Mouse (Mus musculus) neural tube, embryonic 14.5 days (tissue): Measurements from ENCODE around the gene Klhdc3. TPM values are rescaled to one million over a fixed set of nuclear protein-coding genes. Genes with fewer than 3 reads are reported as not detected.

Experiments
- ATAC-seq: fragments of 200-750 bp; cut with Nextera tagmentation; 2 replicates; pipeline ENCODE4 v1.8.0; 2017; ENCODE audit warnings: low read depth, mild to moderate bottlenecking, moderate TSS enrichment, moderate library complexity
- H3K27ac ChIP-seq: fragments of 300-500 bp; sonication (generic); 2 replicates; pipeline ENCODE4 v1.5.1; 2014; ENCODE audit warnings: low read depth, mild to moderate bottlenecking, control low read depth, low read length, moderate library complexity, mixed read lengths
- H3K27me3 ChIP-seq: fragments of 300-500 bp; sonication (generic); 2 replicates; pipeline ENCODE4 v1.6.1; 2014; ENCODE audit warnings: low read length; ENCODE audit not compliant: control insufficient read depth, insufficient read depth
- H3K36me3 ChIP-seq: fragments of 300-500 bp; sonication (generic); 2 replicates; pipeline ENCODE4 v1.6.1; 2014; ENCODE audit warnings: low read length, mixed read lengths; ENCODE audit not compliant: control insufficient read depth, insufficient read depth
- H3K4me1 ChIP-seq: fragments of 300-500 bp; sonication (generic); 2 replicates; pipeline ENCODE4 v1.6.1; 2014; ENCODE audit warnings: low read length; ENCODE audit not compliant: control insufficient read depth, insufficient read depth
- H3K4me2 ChIP-seq: fragments of 300-500 bp; sonication (generic); 2 replicates; pipeline ENCODE4 v1.6.1; 2014; ENCODE audit warnings: mild to moderate bottlenecking, low read depth, low read length, control low read depth
- H3K4me3 ChIP-seq: fragments of 300-500 bp; sonication (generic); 2 replicates; pipeline ENCODE4 v1.5.1; 2014; ENCODE audit warnings: low read depth, low read length, control low read depth, mixed read lengths
- H3K9ac ChIP-seq: fragments of 300-500 bp; sonication (generic); replicated peaks from 2 replicates; pipeline ENCODE4 v1.6.1; 2014; ENCODE audit warnings: low read depth, mild to moderate bottlenecking, control low read depth, low read length, mixed read lengths
- H3K9me3 ChIP-seq: fragments of 300-500 bp; sonication (generic); 2 replicates; pipeline ENCODE4 v1.6.1; 2016; ENCODE audit warnings: low read length; ENCODE audit not compliant: control insufficient read depth
- WGBS: fragments of 180-500 bp; shearing (Covaris S2); extraction: QIAGEN DNeasy Blood & Tissue Kit; methylation state at CpG from one replicate; pipeline ENCODE4 v1.1.7; 2014; 5-methylcytosine and 5-hydroxymethylcytosine counted together
- polyA plus RNA-seq: library from polyadenylated mRNA; unstranded; fragments of >200 nt; fragmentation: Nextera tagmentation; extraction: Ambion mirVana; gene quantifications from 2 replicates; pipeline ENCODE4 v1.2.1, GENCODE M21; 2014

Gene Klhdc3
- polyA plus RNA-seq, 1 experiment from 2014 or later, result 151 TPM

- no peak for ATAC-seq
- H3K27me3 ChIP-seq, result no peaks in the 10 kb centered on the region
- peak within 1 kb of the TSS; percentile 29; the same call in 1 of the 2 replicates for H3K9ac ChIP-seq
- H3K4me1 ChIP-seq, result peaks cover 29% of the 10 kb centered on the region
- peak within 1 kb of the TSS; percentile 65 for H3K4me2 ChIP-seq
- H3K36me3 ChIP-seq, result peaks cover 33% of the 10 kb centered on the region
- H3K9me3 ChIP-seq, result no peaks in the 10 kb centered on the region
- WGBS, result 97% methylated on average over 8 of the region's 9 CpGs
- peak within 1 kb of the TSS; percentile 79 for H3K4me3 ChIP-seq
- no peak within 1 kb of the TSS for H3K27ac ChIP-seq
Observed at GRCm38 (mm10) chr17:46678416-46678815, 2.3 kb downstream of the Klhdc3 start, which contains the start of gene Mea1. Gene Mea1 (plus strand): TSS chr17:46678793.

- Histone ChIP-seq H3K9me3 (no peaks in the 10 kb centered on the region), H3K36me3 (peaks cover 38% of the 10 kb centered on the region), H3K4me3 (peak overlapping the region; percentile 78), H3K4me1 (peaks cover 22% of the 10 kb centered on the region), H3K4me2 (peak overlapping the region; percentile 95), H3K27ac (peak overlapping the region; percentile 57), H3K27me3 (no peaks in the 10 kb centered on the region), H3K9ac (peak overlapping the region; percentile 68)
- WGBS, result 11% methylated on average over 14 of the region's 15 CpGs
- peak; percentile 36 for ATAC-seq
Observed at GRCm38 (mm10) chr17:46674530-46675283, 6.0 kb downstream of the Klhdc3 start.

GRCm38 (mm10) chr17:46673850-46674529 lies 6.7 kb downstream of the Klhdc3 start, which contains the start of gene Rrp36:
Gene Rrp36 (minus strand): TSS chr17:46674352.
- Histone ChIP-seq H3K9ac (peak within 1 kb of the TSS; percentile 68), H3K9me3 (no peaks in the 10 kb centered on the region), H3K36me3 (peaks cover 44% of the 10 kb centered on the region), H3K4me1 (peaks cover 14% of the 10 kb centered on the region), H3K27ac (peak within 1 kb of the TSS; percentile 57), H3K4me2 (peak within 1 kb of the TSS; percentile 95), H3K4me3 (peak within 1 kb of the TSS; percentile 78), H3K27me3 (no peaks in the 10 kb centered on the region)
- ATAC-seq, result peak; percentile 95
- WGBS, result under 1% methylated on average over 43 of the region's 43 CpGs

GRCm38 (mm10) chr17:46669911-46670310 lies 10.8 kb downstream of the Klhdc3 start:
- Histone ChIP-seq H3K4me3 (no peak overlapping the region), H3K27me3 (no peaks in the 10 kb centered on the region), H3K9me3 (no peaks in the 10 kb centered on the region), H3K4me2 (no peak overlapping the region), H3K9ac (no peak overlapping the region), H3K4me1 (peaks cover 11% of the 10 kb centered on the region; the same call in 1 of the 2 replicates), H3K36me3 (peaks cover 24% of the 10 kb centered on the region), H3K27ac (no peak overlapping the region)
- no peak for ATAC-seq
- 99% methylated on average over 10 of the region's 10 CpGs for WGBS

DNA sequence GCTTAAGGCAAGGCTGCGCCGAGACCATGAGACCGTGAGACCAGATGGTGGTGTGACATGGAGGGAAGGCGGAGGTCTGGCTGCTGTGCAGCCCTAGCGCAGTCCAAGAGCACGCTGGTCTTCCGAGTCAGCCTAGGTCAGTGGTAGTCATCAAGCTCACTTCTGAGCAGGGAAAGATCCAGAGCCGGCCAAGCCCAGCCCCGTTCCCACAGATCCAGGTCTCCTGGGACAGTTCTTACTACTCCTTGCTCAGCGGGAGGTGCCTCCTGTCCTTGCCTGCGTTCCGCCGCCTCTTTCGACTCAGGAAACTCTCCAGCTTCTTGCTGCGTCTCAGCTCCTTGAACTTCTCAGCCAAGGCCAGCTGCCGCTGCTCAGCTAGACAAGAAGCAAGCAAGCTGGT lies 13.0 kb downstream of the Klhdc3 start:
- Histone ChIP-seq H3K4me2 (no peak overlapping the region), H3K4me1 (no peaks in the 10 kb centered on the region), H3K27me3 (no peaks in the 10 kb centered on the region), H3K9me3 (no peaks in the 10 kb centered on the region), H3K4me3 (no peak overlapping the region), H3K36me3 (peaks cover 46% of the 10 kb centered on the region), H3K9ac (no peak overlapping the region), H3K27ac (no peak overlapping the region)
- 92% methylated on average over 16 of the region's 16 CpGs for WGBS
- no peak for ATAC-seq

- 91% methylated on average over 5 of the region's 5 CpGs for WGBS
- Histone ChIP-seq H3K4me3 (no peak overlapping the region), H3K9me3 (no peaks in the 10 kb centered on the region), H3K4me1 (no peaks in the 10 kb centered on the region), H3K9ac (no peak overlapping the region), H3K27me3 (no peaks in the 10 kb centered on the region), H3K4me2 (no peak overlapping the region), H3K36me3 (peaks cover 67% of the 10 kb centered on the region), H3K27ac (no peak overlapping the region)
- ATAC-seq, result no peak
Observed at GRCm38 (mm10) chr17:46662730-46663129, 18.0 kb downstream of the Klhdc3 start.

GRCm38 (mm10) chr17:46661981-46662380 lies 18.7 kb downstream of the Klhdc3 start:
- Histone ChIP-seq H3K36me3 (peaks cover 70% of the 10 kb centered on the region), H3K9me3 (no peaks in the 10 kb centered on the region), H3K4me1 (no peaks in the 10 kb centered on the region), H3K27ac (no peak overlapping the region), H3K9ac (no peak overlapping the region), H3K4me3 (no peak overlapping the region), H3K4me2 (no peak overlapping the region), H3K27me3 (no peaks in the 10 kb centered on the region)
- 90% methylated on average over 12 of the region's 12 CpGs for WGBS
- ATAC-seq, result no peak

DNA sequence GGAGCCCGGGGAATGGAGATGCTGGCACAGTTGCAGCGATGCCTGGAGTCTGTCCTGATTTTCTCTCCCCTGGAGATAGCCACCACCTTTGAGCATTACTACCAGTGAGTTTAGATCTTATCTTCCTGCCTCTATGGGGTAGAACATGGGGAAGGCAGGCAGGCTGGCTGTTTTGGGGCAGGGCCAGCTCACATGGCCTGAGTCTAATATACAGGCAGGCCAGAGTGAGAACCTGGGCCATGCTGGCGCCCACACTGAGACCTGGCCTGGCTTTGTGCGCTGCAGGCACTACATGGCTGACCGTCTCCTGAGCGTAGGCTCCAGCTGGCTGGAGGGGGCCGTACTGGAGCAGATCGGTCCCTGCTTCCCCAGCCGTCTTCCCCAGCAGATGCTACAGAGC lies 19.4 kb downstream of the Klhdc3 start:
- H3K9me3 ChIP-seq, result no peaks in the 10 kb centered on the region
- WGBS, result 97% methylated on average over 9 of the region's 9 CpGs
- H3K4me1 ChIP-seq, result no peaks in the 10 kb centered on the region
- no peak for ATAC-seq
- H3K9ac ChIP-seq, result no peak overlapping the region
- no peak overlapping the region for H3K27ac ChIP-seq
- no peak overlapping the region for H3K4me2 ChIP-seq
- no peaks in the 10 kb centered on the region for H3K27me3 ChIP-seq
- no peak overlapping the region for H3K4me3 ChIP-seq
- peaks cover 76% of the 10 kb centered on the region for H3K36me3 ChIP-seq

GRCm38 (mm10) chr17:46656054-46656453 lies 24.7 kb downstream of the Klhdc3 start:
- no peak for ATAC-seq
- WGBS, result 85% methylated on average over 6 of the region's 6 CpGs

More at GRCm38 (mm10) chr17:46656054-46656453, 24.7 kb downstream of the Klhdc3 start:
- H3K27me3 ChIP-seq, result no peaks in the 10 kb centered on the region
- no peak overlapping the region for H3K4me2 ChIP-seq
- no peak overlapping the region for H3K4me3 ChIP-seq
- H3K9me3 ChIP-seq, result no peaks in the 10 kb centered on the region
- no peak overlapping the region for H3K9ac ChIP-seq
- no peak overlapping the region for H3K27ac ChIP-seq
- peaks cover 12% of the 10 kb centered on the region for H3K4me1 ChIP-seq
- peaks cover 63% of the 10 kb centered on the region for H3K36me3 ChIP-seq
